Mouse (Mus musculus) 3134 (cell line): Measurements from ENCODE around the gene Dnah3.

Experiments
- DNase-seq: peaks from one replicate; pipeline ENCODE4 v3.0.0-alpha.2; 2011; ENCODE audit warnings: low spot score; ENCODE audit not compliant: insufficient read length; ENCODE audit errors: extremely low read depth

Dnah3 gene

DNA sequence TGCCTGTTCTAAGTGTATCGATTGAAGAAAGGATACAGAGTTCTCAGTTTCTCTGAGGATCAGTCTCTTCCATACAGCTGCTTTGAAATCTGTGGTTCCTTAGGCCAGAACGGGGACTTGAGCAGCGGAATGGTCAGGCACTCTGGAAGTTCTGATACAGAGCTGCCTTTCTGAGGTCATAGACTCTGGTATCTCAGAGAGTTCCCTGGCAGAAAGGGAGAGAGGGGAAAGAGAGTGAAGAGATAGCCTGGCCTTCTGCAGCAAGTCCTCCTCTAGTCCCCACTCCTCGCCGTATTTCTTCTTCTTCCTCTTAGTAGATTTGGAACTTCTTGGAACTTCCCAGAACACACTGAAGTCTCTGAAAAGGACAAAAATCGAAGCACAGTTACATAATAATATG lies at the start of gene Dnah3:
Gene Dnah3, minus strand, starts transcription at position 101 of the 400 bp plus-strand sequence.
- no peak for DNase-seq

DNA sequence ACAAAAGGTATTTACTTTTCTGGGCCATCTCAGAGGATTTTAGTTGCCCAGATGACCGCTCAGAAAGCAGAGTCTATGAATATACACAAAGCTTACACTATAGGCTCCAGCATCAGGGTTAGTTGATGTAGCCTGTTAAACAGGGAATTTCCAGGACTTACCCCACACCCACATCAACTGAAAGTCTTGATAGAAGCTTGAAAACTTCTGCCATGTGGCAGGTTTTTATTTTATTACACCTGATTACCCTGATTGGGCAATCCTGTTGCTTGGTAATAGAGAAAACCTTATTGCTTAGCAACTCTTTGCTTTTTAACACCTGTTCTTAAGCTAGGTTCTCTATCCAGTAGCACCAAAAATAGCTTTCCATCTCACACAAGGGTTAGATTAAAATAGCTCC lies 47.7 kb upstream of the Dnah3 start:
- no peak for DNase-seq

DNA sequence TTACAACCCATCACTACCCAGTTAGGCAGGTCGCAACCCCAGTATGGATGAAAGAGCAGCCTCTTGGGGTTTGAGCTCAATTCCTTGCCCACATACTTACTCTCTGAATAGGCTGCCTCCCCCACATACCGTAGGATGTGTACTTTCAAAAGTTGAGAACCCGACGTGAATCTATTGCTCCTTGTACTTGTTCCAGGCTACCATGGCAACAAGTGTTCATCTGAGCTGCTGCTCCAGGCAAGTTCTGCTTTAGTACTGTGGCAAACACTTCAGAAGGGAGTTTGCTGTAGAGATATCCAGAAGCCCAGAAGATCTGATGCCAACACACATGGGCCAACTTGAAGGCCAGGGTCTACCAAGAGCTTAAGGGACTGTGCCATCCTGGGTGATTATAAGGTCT lies 33.9 kb upstream of the Dnah3 start:
- DNase-seq = no peak

DNA sequence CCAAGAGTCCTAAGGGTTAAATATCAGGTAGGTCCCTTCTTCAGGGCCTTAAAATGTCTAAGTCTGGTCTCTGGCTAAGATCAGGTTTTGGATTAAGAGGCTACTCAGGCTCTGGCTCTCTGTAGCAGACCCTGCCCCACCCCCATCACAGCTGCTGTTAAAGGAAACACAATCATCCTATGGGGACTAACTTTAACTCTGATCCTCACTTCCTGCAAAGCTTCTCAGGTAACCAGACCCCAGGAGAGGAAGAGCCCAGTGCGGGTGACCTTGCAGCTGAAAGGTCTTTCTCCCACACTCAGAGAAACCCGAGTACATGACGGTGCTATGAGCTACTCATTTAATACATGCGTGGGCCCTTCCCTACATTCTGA lies 32.6 kb upstream of the Dnah3 start:
- no peak for DNase-seq

DNA sequence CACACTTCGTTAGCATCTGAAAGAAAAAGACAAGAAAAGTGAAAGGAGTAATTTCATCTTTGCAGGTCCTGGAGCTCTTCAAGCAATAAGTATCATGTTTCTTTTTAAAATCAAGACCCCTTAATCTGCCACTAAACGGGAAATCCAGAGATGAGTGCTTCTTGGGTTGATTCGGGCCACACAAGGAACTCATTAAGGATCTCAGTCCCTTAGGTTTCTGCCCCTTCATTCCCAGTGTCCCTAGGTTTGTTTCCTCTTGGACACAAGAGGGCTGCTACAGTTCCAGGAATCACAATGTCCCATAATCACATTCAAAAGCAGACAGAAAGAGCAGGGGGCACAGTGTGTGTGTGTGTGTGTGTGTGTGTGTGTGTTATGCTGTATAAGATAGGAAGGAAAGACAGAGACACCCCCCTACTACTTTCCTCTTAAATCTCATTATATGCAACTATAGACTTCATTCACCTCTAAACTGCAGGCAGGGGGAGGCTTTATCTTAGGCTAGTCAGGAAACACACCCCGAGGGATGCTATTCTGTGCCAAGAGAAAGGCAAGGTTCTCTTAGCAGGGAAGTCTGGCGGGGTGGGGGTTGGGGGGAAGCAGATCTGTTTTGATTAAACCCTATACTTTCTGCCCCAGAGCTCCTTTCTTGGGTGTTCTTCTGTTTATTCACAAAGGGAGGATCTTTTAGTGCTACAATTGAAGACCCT lies 32.1 kb upstream of the Dnah3 start:
- DNase-seq = no peak

DNA sequence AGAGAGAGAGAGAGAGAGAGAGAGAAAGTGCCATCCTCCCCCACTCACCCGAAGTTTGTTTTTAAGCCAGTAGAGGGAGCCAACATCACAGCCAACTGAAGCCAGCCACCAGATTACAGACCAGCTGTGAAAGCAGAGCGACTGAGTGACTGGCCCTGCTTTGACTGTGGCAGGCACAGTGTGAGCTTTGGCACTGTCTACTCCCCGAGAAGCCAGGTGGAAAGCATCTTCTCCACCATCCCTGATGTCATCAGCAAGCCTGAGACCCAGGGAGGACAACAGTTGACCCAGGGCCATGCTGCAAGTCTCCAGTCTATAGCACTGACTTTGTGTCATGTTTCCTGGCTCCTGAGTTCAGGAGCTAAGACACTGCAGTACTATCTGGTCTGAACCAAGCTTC lies 29.8 kb upstream of the Dnah3 start:
- peak; percentile 20 for DNase-seq

DNA sequence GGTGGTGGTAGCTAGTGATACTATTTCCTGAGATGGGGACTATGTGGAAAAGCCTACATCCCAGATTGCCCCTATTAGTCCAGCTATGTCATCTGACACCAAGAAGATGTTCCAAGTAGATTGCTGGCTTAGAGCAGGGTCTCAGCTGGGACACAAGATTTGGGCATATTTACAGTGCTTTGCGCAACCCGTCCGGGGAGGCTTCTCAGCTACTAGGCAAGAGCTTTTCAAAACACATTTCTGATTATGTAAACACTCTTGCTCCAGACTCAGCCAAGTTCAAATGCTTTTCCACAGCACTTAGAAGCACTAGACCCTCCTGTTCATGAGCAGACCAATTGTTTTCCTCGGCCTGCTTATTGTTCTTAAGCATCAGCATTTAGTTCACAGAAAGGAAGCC lies 28.7 kb upstream of the Dnah3 start:
- no peak for DNase-seq

DNA sequence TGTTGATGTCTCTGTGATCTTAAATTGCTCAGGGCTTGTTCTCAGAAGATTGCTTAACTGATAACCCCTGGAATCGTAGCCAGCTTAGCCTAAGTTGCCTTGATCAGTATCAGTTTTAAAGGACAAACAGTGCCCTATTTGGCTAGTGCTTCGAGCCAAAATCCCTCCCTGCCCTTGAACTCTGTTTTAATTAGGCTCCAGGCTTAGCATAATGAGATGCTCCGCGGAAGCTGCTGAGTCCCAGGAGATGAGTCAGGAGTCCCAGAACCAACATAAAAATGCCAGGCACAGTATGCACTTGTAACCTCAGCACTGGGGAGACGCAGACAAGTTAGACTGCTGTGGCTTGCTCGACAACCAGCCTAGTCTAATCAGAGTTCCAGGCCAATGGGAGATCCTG lies 22.4 kb upstream of the Dnah3 start:
- no peak for DNase-seq

DNA sequence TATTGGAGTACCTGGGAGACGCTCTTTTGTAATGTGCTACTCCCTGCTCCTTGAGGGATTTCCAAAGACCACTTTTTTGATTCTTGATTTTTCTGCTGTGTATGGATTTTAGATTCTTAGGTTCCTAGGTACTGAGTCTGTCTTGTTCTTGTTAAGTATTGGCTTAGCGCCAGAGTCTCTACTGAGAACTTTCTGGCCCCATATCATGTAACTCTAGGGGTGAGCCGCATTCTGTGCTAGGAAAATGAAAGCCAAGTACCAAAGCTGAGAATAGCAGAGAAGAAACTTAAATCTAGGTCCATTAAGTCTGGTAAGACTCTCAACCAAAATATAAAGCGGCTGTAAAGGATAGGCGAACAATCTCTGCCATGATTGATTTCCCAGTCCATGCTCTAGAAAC lies 21.9 kb upstream of the Dnah3 start:
- no peak for DNase-seq

DNA sequence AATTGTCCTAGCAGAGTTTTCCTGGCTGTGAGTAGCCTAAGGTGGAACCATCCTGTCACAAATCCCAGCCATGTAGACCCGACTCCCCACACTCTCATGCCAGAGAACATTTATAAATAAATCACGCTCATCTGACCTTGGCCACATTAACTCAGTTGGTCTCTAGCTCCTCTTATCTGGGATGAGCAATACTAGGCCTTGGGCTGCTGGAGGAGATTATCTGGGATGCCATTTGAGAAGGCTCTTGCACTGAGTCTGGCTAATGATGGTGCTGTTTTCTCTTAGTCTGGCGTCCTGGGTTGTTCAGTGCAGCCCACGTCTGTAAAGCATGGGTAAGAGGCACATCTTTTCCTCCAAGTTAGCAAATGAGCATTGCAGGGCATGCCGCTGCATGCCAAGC lies 14.6 kb upstream of the Dnah3 start:
- no peak for DNase-seq

DNA sequence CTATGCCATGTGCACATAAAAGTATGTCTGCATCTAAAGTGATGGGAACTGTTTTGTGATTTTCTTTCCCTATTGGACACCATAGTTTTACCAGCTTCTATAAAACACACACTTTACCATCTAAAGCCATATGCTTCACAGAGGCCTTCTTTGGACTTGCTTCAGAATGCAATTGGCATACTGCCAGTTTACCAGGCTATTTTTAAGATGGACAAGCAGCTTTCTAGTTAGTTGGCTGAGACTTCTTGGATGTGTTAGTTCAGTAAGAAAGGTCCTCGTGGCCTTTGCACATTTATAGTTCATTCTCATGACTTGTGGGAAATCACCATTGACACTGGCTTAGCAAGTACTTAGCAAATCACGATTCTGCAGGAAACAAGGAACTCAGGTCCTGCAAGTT lies 11.3 kb upstream of the Dnah3 start:
- DNase-seq = no peak

DNA sequence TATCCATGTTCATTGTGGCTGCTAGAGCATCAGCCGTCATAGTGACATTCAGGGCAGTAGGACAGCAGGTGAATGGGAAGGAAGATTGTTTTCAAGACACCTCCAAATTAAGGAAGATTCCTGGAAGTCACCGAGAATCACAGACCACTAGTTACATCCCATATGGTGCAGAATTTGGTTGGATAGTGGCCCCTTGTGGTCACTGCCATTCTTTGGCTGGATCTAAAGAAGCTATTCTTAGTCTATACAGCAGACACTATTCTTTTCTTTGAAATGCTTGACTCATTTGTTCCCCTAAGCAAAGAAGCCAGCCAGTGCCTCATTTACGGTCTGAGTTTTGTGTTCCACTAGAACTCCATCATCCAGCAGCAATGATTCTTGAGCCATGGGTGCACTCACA lies 9.9 kb upstream of the Dnah3 start:
- no peak for DNase-seq

DNA sequence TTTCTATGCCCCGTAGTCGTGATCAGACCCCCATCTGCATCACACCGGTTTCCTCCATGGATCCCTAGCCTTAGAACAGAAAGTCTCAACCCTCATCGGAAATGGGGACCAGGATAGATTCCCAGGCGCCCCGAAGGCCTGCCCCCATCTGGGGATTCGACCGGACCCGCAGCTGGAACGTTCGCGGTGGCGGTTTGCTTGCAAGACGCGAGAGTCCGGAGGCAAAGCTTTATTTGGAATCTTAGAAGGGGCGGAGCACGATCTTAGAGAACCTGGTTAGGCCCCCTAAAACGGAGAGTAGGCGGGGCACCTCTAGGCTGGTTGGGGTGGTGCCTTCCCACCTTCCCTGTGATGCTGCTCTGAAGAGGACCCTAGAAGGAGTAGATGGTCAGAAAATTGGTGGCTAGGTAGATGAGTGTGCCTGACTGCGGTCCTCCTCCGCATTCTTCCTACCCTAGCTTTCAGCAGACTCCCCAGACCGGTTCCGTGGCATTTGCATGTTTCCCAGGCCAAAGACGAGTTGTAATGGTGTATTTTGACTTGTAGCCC lies 8.0 kb upstream of the Dnah3 start:
- no peak for DNase-seq

DNA sequence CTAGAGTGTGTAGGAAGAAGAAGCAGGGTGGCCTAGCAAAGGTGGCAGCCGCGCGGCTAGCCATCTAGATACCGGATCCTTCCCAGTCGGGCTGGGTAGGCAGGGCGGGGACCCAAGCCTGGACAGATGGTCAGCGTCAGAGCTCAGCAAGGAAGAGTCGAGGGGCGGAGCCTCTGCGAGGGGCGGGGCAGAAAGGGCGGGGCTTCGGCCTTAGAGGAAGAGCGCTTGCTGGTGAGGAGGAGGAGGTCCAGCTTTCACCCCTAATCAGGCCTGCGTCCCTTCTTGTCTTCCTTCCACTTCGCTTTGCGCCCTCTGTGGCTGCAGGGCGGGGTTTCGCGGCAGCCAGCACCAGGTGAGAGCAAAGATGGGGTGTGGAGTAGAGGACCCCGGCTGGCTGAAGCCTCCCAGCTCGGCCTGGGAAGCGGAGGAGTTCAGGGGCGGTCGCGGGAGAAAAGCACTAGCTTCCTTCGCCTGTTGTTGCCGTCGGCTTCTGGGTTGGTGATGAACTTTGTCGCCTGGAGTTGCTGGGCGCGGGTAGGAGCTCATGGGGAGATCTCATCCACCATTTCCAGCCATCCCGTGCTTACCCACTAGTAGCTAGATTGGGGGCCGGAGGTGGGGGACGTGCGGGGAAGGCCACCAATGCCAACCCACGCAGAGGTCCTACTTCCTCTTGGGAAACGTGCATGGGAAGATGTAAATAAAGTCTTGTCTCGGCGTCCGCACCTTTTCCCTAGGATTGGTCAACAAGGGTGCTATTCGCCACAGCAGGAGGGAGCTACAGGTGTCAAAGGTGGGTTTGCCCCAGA lies 7.3 kb upstream of the Dnah3 start, which contains the start of gene Tmem159:
Gene Tmem159, plus strand, starts transcription at position 190 of the 809 bp plus-strand sequence.
- DNase-seq = peak; percentile 75

DNA sequence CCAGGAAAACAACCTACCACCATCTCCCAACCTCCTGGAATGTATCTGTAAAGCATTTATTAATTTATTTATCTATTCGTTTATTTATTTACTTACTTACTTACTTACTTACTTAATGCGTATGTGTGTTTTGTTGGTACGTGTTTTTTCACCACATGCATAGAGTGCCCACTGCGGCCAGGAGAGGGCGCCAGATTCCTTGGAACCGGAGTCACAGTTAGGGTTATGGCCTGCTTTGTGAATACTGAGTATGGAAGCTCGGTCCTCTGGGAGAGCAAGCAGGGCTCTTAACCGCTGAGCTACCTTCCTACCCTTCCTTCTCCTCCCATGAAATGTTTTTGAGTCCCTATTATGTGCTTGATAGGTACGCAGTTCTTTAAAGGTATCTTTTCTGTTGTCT lies 3.3 kb upstream of the Dnah3 start:
- no peak for DNase-seq

DNA sequence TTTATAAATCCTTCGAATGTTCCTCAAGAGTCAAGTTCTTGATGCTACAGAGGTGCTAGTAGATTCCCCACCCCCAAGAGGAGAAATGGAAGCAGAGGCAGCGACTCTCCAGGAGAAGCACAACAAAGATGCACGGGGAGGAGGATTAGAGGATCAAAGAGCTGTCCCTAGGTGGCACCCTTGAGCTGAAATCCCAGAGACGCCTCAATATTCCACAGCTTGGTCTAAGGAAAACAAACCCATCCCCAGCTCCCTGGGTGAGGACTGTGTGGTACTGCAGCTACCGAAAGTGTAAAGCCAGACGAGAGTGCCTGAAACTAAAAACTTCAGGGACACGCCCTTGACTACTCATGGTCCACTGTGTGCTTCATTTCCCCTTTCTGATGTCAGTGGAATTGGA lies 2.8 kb upstream of the Dnah3 start:
- DNase-seq = no peak

DNA sequence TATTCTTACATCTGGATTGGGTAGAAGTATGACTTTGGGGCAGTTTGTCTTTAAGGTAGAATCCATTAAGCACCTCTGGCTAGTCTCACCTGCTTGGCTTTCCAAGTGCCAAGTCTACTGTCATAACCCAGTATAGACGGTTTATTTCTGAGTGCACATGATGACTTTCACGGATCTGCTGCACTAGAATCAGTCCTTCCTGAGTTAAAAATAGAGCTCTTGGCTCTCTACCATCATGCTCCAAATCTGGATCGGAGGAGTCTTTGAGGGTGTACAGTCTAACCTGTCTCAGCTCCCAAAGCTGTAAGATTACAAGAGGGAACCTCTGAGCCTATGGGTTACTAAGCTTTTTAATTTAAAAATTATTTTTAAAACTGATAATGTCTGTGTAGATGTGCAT lies 864 bp downstream of the Dnah3 start:
- DNase-seq = no peak

DNA sequence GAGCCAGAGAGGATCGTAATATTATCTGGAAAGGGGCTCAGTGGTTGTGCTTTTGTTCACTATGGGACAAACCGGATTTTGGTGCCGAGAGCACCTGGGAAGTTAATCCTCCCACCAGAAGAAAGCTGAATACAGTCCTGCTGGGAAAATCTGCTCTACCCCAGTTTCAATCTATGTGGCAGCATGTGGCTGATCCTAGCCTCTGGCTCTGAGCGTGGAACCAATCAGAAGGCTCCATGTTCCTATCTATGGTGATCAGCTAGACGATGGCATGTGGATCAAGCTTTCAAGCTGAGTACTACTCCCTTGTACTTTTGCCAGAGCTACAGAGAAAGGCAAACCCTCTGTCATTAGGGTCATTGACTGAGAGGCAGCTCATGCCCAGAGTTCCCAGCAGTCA lies 2.0 kb downstream of the Dnah3 start:
- DNase-seq = no peak

DNA sequence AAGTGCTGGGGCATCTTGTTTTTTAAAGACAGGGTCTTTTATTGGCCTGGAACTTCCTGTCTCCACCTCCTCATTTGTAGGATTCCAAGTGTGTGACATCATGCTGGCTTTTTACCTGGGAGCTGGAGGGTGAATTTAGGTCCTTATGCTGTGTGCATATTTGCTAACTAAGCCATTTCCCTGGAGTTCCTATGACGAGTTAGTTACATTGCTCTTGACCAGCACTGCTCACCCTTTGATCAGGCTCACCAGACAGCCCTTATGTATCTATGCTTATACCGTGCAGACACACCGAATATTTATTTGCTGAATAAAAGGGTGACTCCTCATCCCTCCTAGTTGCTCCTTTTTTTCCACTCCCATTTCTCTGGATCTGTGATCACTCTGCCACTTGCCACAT lies 14.9 kb downstream of the Dnah3 start:
- no peak for DNase-seq

DNA sequence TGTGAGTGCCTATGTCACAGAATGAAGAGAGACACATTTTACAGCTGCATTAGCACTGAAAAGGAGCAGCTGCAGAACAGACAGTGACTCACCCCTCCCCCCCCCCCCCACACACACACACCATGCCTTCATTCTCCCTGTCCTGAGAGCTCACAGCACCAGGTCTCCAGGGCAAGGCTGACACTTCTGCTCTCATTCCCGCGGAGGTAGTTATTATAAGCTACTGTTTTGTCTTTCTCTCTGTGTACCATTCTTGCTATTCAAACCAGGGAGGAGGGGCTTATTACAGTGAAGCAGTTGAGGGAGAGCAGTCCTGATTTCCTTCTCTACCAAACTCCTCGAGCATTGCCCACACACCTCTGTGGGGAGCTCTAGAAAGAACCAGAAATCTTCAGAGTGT lies 25.9 kb downstream of the Dnah3 start:
- no peak for DNase-seq

DNA sequence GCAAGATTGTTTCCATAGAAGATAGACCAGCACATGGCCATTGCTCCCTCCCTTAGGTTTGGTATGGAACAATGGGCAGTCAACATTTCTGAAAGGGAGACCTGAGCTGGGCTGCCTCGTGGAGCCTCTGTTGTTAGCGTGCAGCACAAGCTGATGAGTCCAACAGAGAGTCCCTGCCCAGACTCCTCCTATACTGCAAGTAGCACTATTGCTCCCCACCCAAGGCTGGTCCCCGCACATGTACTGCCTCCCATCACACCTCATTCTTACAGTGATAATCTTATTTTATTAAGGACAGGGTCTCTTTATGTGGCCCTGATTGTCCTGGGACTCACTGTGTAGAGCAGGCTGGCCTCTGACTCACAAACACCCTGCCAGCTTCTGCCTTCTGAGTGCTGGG lies 27.0 kb downstream of the Dnah3 start:
- DNase-seq = no peak

DNA sequence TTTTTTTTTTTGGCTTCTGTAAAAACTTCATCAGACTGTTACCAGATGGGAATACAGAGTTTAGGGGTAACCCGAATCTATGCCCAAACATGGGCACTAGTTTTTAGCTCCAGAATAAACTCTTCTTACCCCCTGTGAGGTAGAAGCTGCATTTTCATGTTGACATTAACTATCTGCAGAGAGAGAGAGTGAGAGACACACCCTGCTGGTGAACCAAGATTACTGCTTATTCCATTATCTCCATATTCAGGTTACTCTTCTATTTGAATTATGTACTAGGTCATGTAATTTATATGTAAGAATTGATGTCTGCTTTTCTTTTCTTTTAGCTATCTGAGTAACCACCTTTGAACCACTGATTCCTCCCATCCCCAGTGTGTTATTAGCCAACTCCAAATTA lies 31.0 kb downstream of the Dnah3 start:
- DNase-seq = no peak
